Mouse (Mus musculus) lung, postnatal 0 days (tissue): ENCODE measurements around the gene Ryr3. TPM values are rescaled to one million over a fixed set of nuclear protein-coding genes. Genes with fewer than 3 reads are reported as not detected.
A peak's percentile ranks its signal among the peaks of the same experiment; 100 is the strongest.

Source experiments
- ATAC-seq: fragments of 200-750 bp; cut with Nextera tagmentation; 2 replicates; pipeline ENCODE4 v1.8.0; 2017; ENCODE audit warnings: moderate library complexity
- DNase-seq: peaks from one replicate; pipeline ENCODE4 v3.0.0-alpha.2; 2016; ENCODE audit warnings: low spot score
- H3K27ac ChIP-seq: fragments of 300-500 bp; sonication (generic); 2 replicates; pipeline ENCODE4 v1.5.1; 2014; ENCODE audit warnings: antibody characterized with exemption, mild to moderate bottlenecking, low read length, mixed read lengths
- H3K27me3 ChIP-seq: fragments of 300-500 bp; sonication (generic); replicated peaks from 2 replicates; pipeline ENCODE4 v1.6.1; 2014; ENCODE audit warnings: low read length, mixed read lengths; ENCODE audit not compliant: insufficient read depth
- H3K36me3 ChIP-seq: fragments of 300-500 bp; sonication (generic); 2 replicates; pipeline ENCODE4 v1.6.1; 2014; ENCODE audit warnings: low read length, mixed read lengths; ENCODE audit not compliant: insufficient read depth
- H3K4me1 ChIP-seq: fragments of 300-500 bp; sonication (generic); 2 replicates; pipeline ENCODE4 v1.6.1; 2014; ENCODE audit warnings: antibody characterized with exemption, low read depth, low read length, mixed read lengths; ENCODE audit not compliant: insufficient read depth
- H3K4me2 ChIP-seq: fragments of 300-500 bp; sonication (generic); replicated peaks from 2 replicates; pipeline ENCODE4 v1.6.1; 2014; ENCODE audit warnings: low read depth, mild to moderate bottlenecking, low read length, moderate library complexity, mixed read lengths
- H3K4me3 ChIP-seq: fragments of 300-500 bp; sonication (generic); 2 replicates; pipeline ENCODE4 v1.5.1; 2014; ENCODE audit warnings: low read depth, low read length
- H3K9ac ChIP-seq: fragments of 300-500 bp; sonication (generic); replicated peaks from 2 replicates; pipeline ENCODE4 v1.6.1; 2014; ENCODE audit warnings: low read depth, mild to moderate bottlenecking
- H3K9me3 ChIP-seq: fragments of 300-500 bp; sonication (generic); 2 replicates; pipeline ENCODE4 v1.6.1; 2016; ENCODE audit warnings: low read length, mixed read lengths
- CTCF ChIP-seq: IDR thresholded peaks from 2 replicates; pipeline ENCODE4 v1.5.1; 2016; ENCODE audit warnings: antibody characterized with exemption, mild to moderate bottlenecking
- EP300 ChIP-seq: IDR thresholded peaks from 2 replicates; pipeline ENCODE4 v1.6.1; 2016; ENCODE audit warnings: antibody characterized with exemption, mild to moderate bottlenecking, control low read depth
- WGBS: fragments of 180-500 bp; shearing (Covaris S2); extraction: QIAGEN DNeasy Blood & Tissue Kit; methylation state at CpG from one replicate; pipeline ENCODE4 v1.1.7; 2014; 5-methylcytosine and 5-hydroxymethylcytosine counted together
- polyA plus RNA-seq: library from polyadenylated mRNA; unstranded; fragments of >200 nt; fragmentation: Nextera tagmentation; extraction: Ambion mirVana; gene quantifications from 2 replicates; pipeline ENCODE4 v1.2.1, GENCODE M21; 2015

Gene Ryr3
- polyA plus RNA-seq, 1 experiment from 2014 or later: 0.57 TPM

- DNase-seq: no peak
- no peak overlapping the region for H3K9ac ChIP-seq
- no peaks in the 10 kb centered on the region for H3K27me3 ChIP-seq
- H3K9me3 ChIP-seq: no peaks in the 10 kb centered on the region
- no peak overlapping the region for H3K27ac ChIP-seq
- TF ChIP-seq EP300 (no peak), CTCF (peak; percentile 44)
- 44% methylated on average over 3 of the region's 3 CpGs for WGBS
- H3K4me3 ChIP-seq: no peak overlapping the region
- no peaks in the 10 kb centered on the region for H3K36me3 ChIP-seq
- no peaks in the 10 kb centered on the region for H3K4me1 ChIP-seq
- no peak overlapping the region for H3K4me2 ChIP-seq
- no peak for ATAC-seq
Measured at GRCm38 (mm10) chr2:112822721-112823120, 394.2 kb downstream of the Ryr3 start.

GRCm38 (mm10) chr2:112819059-112819458 is 397.8 kb downstream of the Ryr3 start:
- no peaks in the 10 kb centered on the region for H3K27me3 ChIP-seq
- no peak for DNase-seq
- H3K9me3 ChIP-seq: no peaks in the 10 kb centered on the region
- H3K9ac ChIP-seq: no peak overlapping the region
- no peak overlapping the region for H3K4me2 ChIP-seq
- H3K4me3 ChIP-seq: no peak overlapping the region
- H3K36me3 ChIP-seq: no peaks in the 10 kb centered on the region
- 49% methylated on average over 2 of the region's 2 CpGs for WGBS
- H3K4me1 ChIP-seq: no peaks in the 10 kb centered on the region
- no peak for ATAC-seq
- H3K27ac ChIP-seq: no peak overlapping the region
- no peak for TF ChIP-seq EP300
- no peak for TF ChIP-seq CTCF

DNA sequence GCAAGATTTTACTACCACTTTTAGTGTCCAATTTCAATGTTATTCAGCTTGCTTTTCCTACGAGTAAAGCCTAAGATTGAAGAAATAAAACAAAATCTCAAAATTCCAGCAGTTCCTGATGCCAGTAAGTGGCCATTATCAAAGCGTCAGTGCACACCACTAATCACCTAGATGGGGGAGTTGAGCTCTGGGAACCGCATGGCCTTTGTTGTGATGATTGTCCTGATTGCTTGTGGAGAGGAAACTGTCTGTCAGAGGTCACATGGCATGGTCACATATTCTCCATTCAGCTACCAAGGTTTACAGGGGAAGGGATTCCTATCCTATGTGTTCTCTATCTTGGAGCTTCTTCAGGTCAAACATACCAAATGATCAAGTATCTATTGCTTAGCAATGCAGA is 399.9 kb downstream of the Ryr3 start:
- TF ChIP-seq EP300: no peak
- no peak for TF ChIP-seq CTCF
- WGBS: 57% methylated on average over 3 of the region's 3 CpGs
- no peak for ATAC-seq
- Histone ChIP-seq H3K36me3 (no peaks in the 10 kb centered on the region), H3K4me2 (no peak overlapping the region), H3K9me3 (no peaks in the 10 kb centered on the region), H3K27ac (no peak overlapping the region), H3K4me1 (no peaks in the 10 kb centered on the region), H3K9ac (no peak overlapping the region), H3K27me3 (no peaks in the 10 kb centered on the region), H3K4me3 (no peak overlapping the region)
- DNase-seq: no peak

DNA sequence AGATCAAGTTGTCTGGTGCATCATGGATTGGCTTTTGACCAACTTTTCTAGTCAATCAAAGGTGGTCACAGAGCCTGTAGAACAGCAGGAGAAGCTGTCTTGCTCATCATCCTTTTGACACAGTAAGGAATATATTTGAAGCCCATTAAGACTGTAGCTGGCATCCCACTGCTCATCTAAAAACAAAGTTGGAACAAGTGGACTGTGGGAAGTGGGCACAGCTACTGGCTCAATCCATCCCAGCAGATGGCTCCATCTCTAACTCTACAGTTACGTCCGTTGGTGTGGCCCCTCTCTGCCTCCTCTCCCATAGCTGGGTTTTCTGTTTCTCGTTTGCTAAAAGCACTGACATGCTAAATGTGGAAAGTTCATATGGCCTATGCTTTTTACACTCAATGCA is 400.9 kb downstream of the Ryr3 start:
- Histone ChIP-seq H3K9me3 (no peaks in the 10 kb centered on the region), H3K4me3 (no peak overlapping the region), H3K27ac (no peak overlapping the region), H3K9ac (no peak overlapping the region), H3K36me3 (no peaks in the 10 kb centered on the region), H3K27me3 (no peaks in the 10 kb centered on the region), H3K4me1 (no peaks in the 10 kb centered on the region), H3K4me2 (no peak overlapping the region)
- 80% methylated on average over 3 of the region's 3 CpGs for WGBS
- ATAC-seq (no peak), DNase-seq (no peak)
- TF ChIP-seq EP300: no peak
- no peak for TF ChIP-seq CTCF

DNA sequence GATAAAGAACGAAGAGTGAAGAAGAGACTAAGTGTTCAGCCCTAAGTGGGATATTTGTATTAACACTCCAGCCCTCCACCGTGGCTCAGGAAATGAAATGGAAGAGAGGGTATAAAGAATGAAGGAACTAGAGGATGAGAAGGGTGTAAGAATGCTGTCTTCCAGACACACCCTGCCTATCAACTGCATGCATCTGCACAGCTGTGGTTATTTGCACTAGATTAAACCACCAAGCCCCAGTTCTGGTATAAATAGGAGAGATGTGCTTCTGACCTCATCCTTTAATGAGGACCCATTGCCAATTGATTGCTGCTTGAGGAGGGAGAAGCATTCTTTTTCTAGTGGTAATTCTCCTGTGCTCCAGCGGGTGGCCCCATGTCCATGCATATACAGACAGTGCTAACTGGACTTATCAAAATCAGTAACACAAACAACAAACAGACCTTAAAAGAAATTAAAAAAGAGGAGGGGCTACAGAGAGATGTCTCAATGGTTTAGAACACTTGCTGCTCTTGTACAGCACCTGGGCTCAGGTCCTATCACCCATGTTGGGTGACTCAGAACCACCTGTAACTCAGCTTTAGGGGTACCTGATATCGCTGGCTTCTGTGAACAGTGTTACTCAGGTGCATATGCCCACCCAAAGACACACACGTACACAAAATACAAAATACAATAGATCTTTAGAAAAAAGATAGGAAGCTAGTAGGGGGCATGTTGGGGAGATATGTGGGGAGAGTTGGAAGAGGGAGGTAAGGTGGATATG is 404.1 kb downstream of the Ryr3 start:
- no peaks in the 10 kb centered on the region for H3K9me3 ChIP-seq
- H3K36me3 ChIP-seq: no peaks in the 10 kb centered on the region
- H3K27me3 ChIP-seq: no peaks in the 10 kb centered on the region
- TF ChIP-seq EP300: no peak
- peak; percentile 60 for TF ChIP-seq CTCF
- ATAC-seq (no peak), DNase-seq (peak; percentile 26)
- no peak overlapping the region for H3K4me2 ChIP-seq
- no peaks in the 10 kb centered on the region for H3K4me1 ChIP-seq
- no peak overlapping the region for H3K4me3 ChIP-seq
- no peak overlapping the region for H3K9ac ChIP-seq
- H3K27ac ChIP-seq: no peak overlapping the region
- WGBS: 62% methylated on average over 5 of the region's 5 CpGs

GRCm38 (mm10) chr2:112806015-112806414 is 410.9 kb downstream of the Ryr3 start:
- H3K4me1 ChIP-seq: no peaks in the 10 kb centered on the region
- TF ChIP-seq CTCF (no peak), EP300 (no peak)
- no peak for ATAC-seq

More at GRCm38 (mm10) chr2:112806015-112806414, 410.9 kb downstream of the Ryr3 start:
- H3K9me3 ChIP-seq: no peaks in the 10 kb centered on the region
- DNase-seq: no peak
- H3K36me3 ChIP-seq: no peaks in the 10 kb centered on the region
- H3K27ac ChIP-seq: no peak overlapping the region
- no peak overlapping the region for H3K4me2 ChIP-seq
- no peak overlapping the region for H3K9ac ChIP-seq
- H3K4me3 ChIP-seq: no peak overlapping the region
- WGBS: 47% methylated on average over 2 of the region's 2 CpGs
- no peaks in the 10 kb centered on the region for H3K27me3 ChIP-seq
